14 mouse cellular contexts compared by ENCODE assay signal in genomic region chr10:36729361-36730098, GRCm38 (mm10).
DNase-seq lines count a peak whose midpoint lies in the region; ATAC-seq lines count a peak whose summit lies in the region.
"Had no signal": no experiment of that assay in that cellular context is flagged by ENCODE, and none has a peak within 500 bp of the region (broad histone marks: within the 10 kb centered on the region; RNA-seq: fewer than 3 reads in every experiment).

No protein-coding gene starts in this region.

- no peak overlapping the region for H3K4me3 ChIP-seq in kidney, embryonic 14.5 days (ENCODE audit: low read length)
- H3K4me3 ChIP-seq in forebrain, embryonic 15.5 days = no peak overlapping the region
- H3K4me3 ChIP-seq in neural tube, embryonic 11.5 days (ENCODE audit: low read depth, low read length) = no peak overlapping the region
- H3K4me3 ChIP-seq: heart, adult 2 months; liver, embryonic 12.5 days; megakaryocyte, embryonic 14.5 days had no signal

- H3K27me3 ChIP-seq in kidney, embryonic 14.5 days (ENCODE audit: control insufficient read depth, insufficient read depth, low read length) = no peaks in the 10 kb centered on the region
- H3K27me3 ChIP-seq in forebrain, embryonic 15.5 days = no peaks in the 10 kb centered on the region
- no peaks in the 10 kb centered on the region for H3K27me3 ChIP-seq in neural tube, embryonic 11.5 days (ENCODE audit: control insufficient read depth, insufficient read depth, low read length)
- H3K27me3 ChIP-seq: liver, embryonic 12.5 days; megakaryocyte, embryonic 14.5 days had no signal

- H3K4me2 ChIP-seq in kidney, embryonic 14.5 days (replicated peaks; ENCODE audit: low read depth, low read length) = no peak overlapping the region; the same call in 1 of the 2 replicates
- no peak overlapping the region for H3K4me2 ChIP-seq in forebrain, embryonic 15.5 days (replicated peaks)
- no peak overlapping the region for H3K4me2 ChIP-seq in neural tube, embryonic 11.5 days (ENCODE audit: low read depth)
- H3K4me2 ChIP-seq: liver, embryonic 12.5 days had no signal

- 28% methylated on average over 13 of the region's 13 CpGs for WGBS in kidney, embryonic 14.5 days
- 37% methylated on average over 13 of the region's 13 CpGs for WGBS in forebrain, embryonic 15.5 days
- 30% methylated on average over 13 of the region's 13 CpGs for WGBS in neural tube, embryonic 11.5 days

- no peak for DNase-seq in kidney, postnatal 36 days
- DNase-seq in cerebellum, postnatal 14 days = peak; percentile 49 to 63
- DNase-seq in neural tube, embryonic 11.5 days (ENCODE audit: low spot score) = peak; percentile 28
- DNase-seq in layer of hippocampus, postnatal 14 days (ENCODE audit: low spot score in 2 of 2) = no peak
- DNase-seq in heart, postnatal 25 days (ENCODE audit: low spot score) = no peak
- DNase-seq in left cerebral cortex, adult 11 months (ENCODE audit: low spot score) = no peak
- DNase-seq: adrenal gland, postnatal 14 days; B cell, adult 2 months; heart, adult 2 months; right cerebral cortex, adult 18-20 months had no signal

- H3K9ac ChIP-seq in kidney, embryonic 14.5 days (ENCODE audit: low read depth, low read length) = no peak overlapping the region
- no peak overlapping the region for H3K9ac ChIP-seq in forebrain, embryonic 15.5 days (replicated peaks)
- no peak overlapping the region for H3K9ac ChIP-seq in neural tube, embryonic 11.5 days (ENCODE audit: low read length)
- H3K9ac ChIP-seq: liver, embryonic 12.5 days had no signal

- H3K36me3 ChIP-seq in kidney, embryonic 14.5 days (ENCODE audit: control insufficient read depth, insufficient read depth, low read length) = no peaks in the 10 kb centered on the region
- no peaks in the 10 kb centered on the region for H3K36me3 ChIP-seq in forebrain, embryonic 15.5 days
- H3K36me3 ChIP-seq in neural tube, embryonic 11.5 days (ENCODE audit: control insufficient read depth, insufficient read depth, low read length) = no peaks in the 10 kb centered on the region
- H3K36me3 ChIP-seq: liver, embryonic 12.5 days had no signal

- no peaks in the 10 kb centered on the region for H3K4me1 ChIP-seq in kidney, embryonic 14.5 days (ENCODE audit: control insufficient read depth, insufficient read depth, low read length)
- H3K4me1 ChIP-seq in forebrain, embryonic 15.5 days = no peaks in the 10 kb centered on the region; the same call in 1 of the 2 replicates
- H3K4me1 ChIP-seq in neural tube, embryonic 11.5 days (ENCODE audit: control insufficient read depth, insufficient read depth, low read length) = no peaks in the 10 kb centered on the region
- H3K4me1 ChIP-seq: liver, embryonic 12.5 days; megakaryocyte, embryonic 14.5 days had no signal

- intact Hi-C loops in heart, postnatal 25 days (cut with DNase I) = no loop called here

- H3K27ac ChIP-seq in kidney, embryonic 14.5 days (ENCODE audit: low read depth, low read length) = no peak overlapping the region
- H3K27ac ChIP-seq in forebrain, embryonic 15.5 days (replicated peaks) = no peak overlapping the region
- no peak overlapping the region for H3K27ac ChIP-seq in neural tube, embryonic 11.5 days (ENCODE audit: low read depth, low read length)
- H3K27ac ChIP-seq: heart, adult 2 months; liver, embryonic 12.5 days had no signal

- no peaks in the 10 kb centered on the region for H3K9me3 ChIP-seq in kidney, embryonic 14.5 days (ENCODE audit: control insufficient read depth, low read length)
- H3K9me3 ChIP-seq in forebrain, embryonic 15.5 days = no peaks in the 10 kb centered on the region
- no peaks in the 10 kb centered on the region for H3K9me3 ChIP-seq in neural tube, embryonic 11.5 days (ENCODE audit: control insufficient read depth, low read length)
- H3K9me3 ChIP-seq: liver, embryonic 12.5 days; megakaryocyte, embryonic 14.5 days had no signal

- ATAC-seq in kidney, embryonic 14.5 days (ENCODE audit: low FRiP score, low TSS enrichment) = peak; percentile 68; the same call in 1 of the 2 replicates
- peak; percentile 72 for ATAC-seq in forebrain, embryonic 15.5 days (replicated peaks)
- ATAC-seq in neural tube, embryonic 11.5 days (ENCODE audit: insufficient read depth, low FRiP score, low TSS enrichment) = peak; percentile 78
- ATAC-seq: liver, embryonic 12.5 days had no signal

Comparison
In these comparisons a context has a peak if more than half of its experiments do, and no peak if none do; other contexts are left out.
1. DNase-seq: peak in cerebellum, postnatal 14 days (2 of 2) and neural tube, embryonic 11.5 days (single experiment); none in kidney, postnatal 36 days (0 of 2), layer of hippocampus, postnatal 14 days (0 of 2), heart, postnatal 25 days (single experiment) and left cerebral cortex, adult 11 months (single experiment).
2. Peak in every context shown above with its lines, with median percentiles within 50 percentile points of each other: ATAC-seq.